Mouse (Mus musculus) limb, embryonic 13.5 days (tissue): ENCODE results near the gene Taz. TPM values are rescaled to one million over a fixed set of nuclear protein-coding genes. Genes with fewer than 3 reads are reported as not detected.

Source experiments
- ATAC-seq: fragments of 200-750 bp; cut with Nextera tagmentation; 2 replicates; pipeline ENCODE4 v1.8.0; 2017; ENCODE audit warnings: low read depth, moderate number of reproducible peaks, moderate TSS enrichment; ENCODE audit not compliant: low FRiP score
- H3K27ac ChIP-seq: fragments of 300-500 bp; sonication (generic); 2 replicates; pipeline ENCODE4 v1.5.1; 2015; ENCODE audit warnings: inconsistent platforms, mild to moderate bottlenecking, moderate library complexity
- H3K27me3 ChIP-seq: fragments of 300-500 bp; sonication (generic); 2 replicates; pipeline ENCODE4 v1.6.1; 2015; ENCODE audit warnings: mild to moderate bottlenecking, inconsistent platforms
- H3K36me3 ChIP-seq: fragments of 300-500 bp; sonication (generic); 2 replicates; pipeline ENCODE4 v1.6.1; 2015; ENCODE audit warnings: inconsistent platforms, mild to moderate bottlenecking, moderate library complexity
- H3K4me1 ChIP-seq: fragments of 300-500 bp; sonication (generic); 2 replicates; pipeline ENCODE4 v1.6.1; 2015; ENCODE audit warnings: inconsistent platforms
- H3K4me2 ChIP-seq: fragments of 300-500 bp; sonication (generic); replicated peaks from 2 replicates; pipeline ENCODE4 v1.6.1; 2015; ENCODE audit warnings: inconsistent platforms, mild to moderate bottlenecking, moderate library complexity
- H3K4me3 ChIP-seq: fragments of 300-500 bp; sonication (generic); 2 replicates; pipeline ENCODE4 v1.5.1; 2015; ENCODE audit warnings: moderate library complexity, mild to moderate bottlenecking, inconsistent platforms
- H3K9ac ChIP-seq: fragments of 300-500 bp; sonication (generic); 2 replicates; pipeline ENCODE4 v1.6.1; 2015; ENCODE audit warnings: mild to moderate bottlenecking, inconsistent platforms
- H3K9me3 ChIP-seq: fragments of 300-500 bp; sonication (generic); 2 replicates; pipeline ENCODE4 v1.6.1; 2016; ENCODE audit warnings: inconsistent platforms
- WGBS: fragments of 180-500 bp; shearing (Covaris S2); methylation state at CpG from one replicate; pipeline ENCODE4 v1.1.7; 2015; 5-methylcytosine and 5-hydroxymethylcytosine counted together
- polyA plus RNA-seq: library from polyadenylated mRNA; unstranded; fragments of >200 nt; fragmentation: Nextera tagmentation; extraction: Ambion mirVana; gene quantifications from 2 replicates; pipeline ENCODE4 v1.2.1, GENCODE M21; 2015

Taz gene
- 91.0 and 92.2 TPM in 2 replicates for polyA plus RNA-seq

- ATAC-seq: peak; percentile 94
- 17% methylated on average over 16 of the region's 16 CpGs for WGBS
Measured at GRCm38 (mm10) chrX:74281732-74282394, at the start of gene Taz, which contains the start of gene Dnase1l1. Gene Taz (plus strand): TSS chrX:74281912. Gene Dnase1l1 (minus strand): TSS chrX:74282337.

DNA sequence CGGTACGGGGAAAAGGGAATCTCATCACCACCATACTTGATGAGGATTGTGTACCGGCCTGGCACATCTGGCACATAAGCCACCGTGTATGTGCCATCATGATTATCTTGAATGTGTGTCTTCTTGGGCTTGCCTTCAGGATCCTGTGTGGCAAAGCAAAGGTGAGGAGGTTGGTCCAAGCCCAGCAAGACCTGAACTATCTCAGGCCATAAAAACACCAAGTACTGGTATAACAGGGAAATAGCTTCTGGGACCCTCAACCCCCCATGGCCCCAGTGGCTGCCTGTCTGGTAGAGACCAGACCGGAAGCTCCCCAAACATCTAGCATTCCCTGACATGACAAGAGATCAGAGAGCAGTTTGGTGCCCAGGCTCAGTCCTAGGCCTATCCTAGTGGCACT, 48.5 kb upstream of the Taz start:
- ATAC-seq: no peak
- Histone ChIP-seq H3K4me3 (no peak overlapping the region), H3K27me3 (no peaks in the 10 kb centered on the region), H3K4me1 (no peaks in the 10 kb centered on the region), H3K27ac (no peak overlapping the region), H3K9ac (no peak overlapping the region), H3K4me2 (no peak overlapping the region), H3K9me3 (no peaks in the 10 kb centered on the region), H3K36me3 (peaks cover 96% of the 10 kb centered on the region)
- 94% methylated on average over 5 of the region's 5 CpGs for WGBS

More at GRCm38 (mm10) chrX:74281732-74282394, at the start of gene Taz, which contains the start of gene Dnase1l1:
- Histone ChIP-seq H3K4me2 (peak within 1 kb of the TSS; percentile 76), H3K4me1 (peaks cover 13% of the 10 kb centered on the region), H3K9ac (peak within 1 kb of the TSS; percentile 79), H3K4me3 (peak within 1 kb of the TSS; percentile 62), H3K27ac (peak within 1 kb of the TSS; percentile 77), H3K27me3 (no peaks in the 10 kb centered on the region), H3K36me3 (no peaks in the 10 kb centered on the region), H3K9me3 (no peaks in the 10 kb centered on the region)

DNA sequence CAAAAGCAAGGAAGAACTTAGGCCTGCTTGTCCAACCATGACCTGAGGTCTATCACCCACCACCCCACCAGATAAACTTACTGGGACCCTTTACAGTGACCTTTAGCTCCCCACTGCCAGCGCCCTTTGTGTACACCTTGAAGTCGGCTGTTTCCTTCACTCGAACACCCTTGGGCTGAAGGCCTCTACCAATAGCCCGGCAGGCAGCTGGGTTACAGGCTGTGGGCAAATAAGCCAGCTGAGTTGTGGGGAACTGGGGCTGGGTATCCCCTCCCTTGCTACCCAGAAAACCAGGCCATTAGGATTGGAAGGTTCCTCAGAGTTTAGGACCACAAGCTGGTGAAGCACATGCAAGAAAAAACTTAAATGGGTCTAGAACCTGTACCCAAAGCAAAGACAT, 41.4 kb upstream of the Taz start:
- Histone ChIP-seq H3K9ac (no peak overlapping the region), H3K9me3 (no peaks in the 10 kb centered on the region), H3K36me3 (peaks cover 74% of the 10 kb centered on the region), H3K4me3 (no peak overlapping the region), H3K27me3 (no peaks in the 10 kb centered on the region), H3K4me1 (peaks cover 14% of the 10 kb centered on the region), H3K4me2 (no peak overlapping the region), H3K27ac (no peak overlapping the region)
- 96% methylated on average over 4 of the region's 4 CpGs for WGBS
- ATAC-seq: no peak

DNA sequence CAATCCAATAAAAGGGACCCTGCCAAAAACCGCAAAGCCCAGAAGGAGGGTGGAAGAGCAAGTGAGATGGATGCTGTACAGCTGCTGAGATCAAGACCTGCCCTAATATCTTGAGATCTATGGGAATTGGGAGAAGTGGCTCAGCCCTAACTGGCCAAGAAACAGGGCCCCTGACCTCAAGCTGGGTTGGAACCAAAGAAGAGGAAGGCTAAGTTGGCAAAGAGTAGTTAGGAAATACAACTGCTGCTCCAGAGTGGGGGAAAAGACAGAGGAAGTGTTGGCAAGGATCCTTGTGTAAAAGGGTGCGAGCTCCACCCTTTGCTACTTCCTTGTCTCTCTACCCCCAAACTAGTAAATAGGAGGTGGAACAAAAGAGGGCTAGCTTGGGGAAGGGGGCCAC, 38.3 kb upstream of the Taz start:
- H3K9ac ChIP-seq: peak overlapping the region; percentile 81; the same call in 1 of the 2 replicates
- peak overlapping the region; percentile 70 for H3K4me2 ChIP-seq
- no peak for ATAC-seq
- H3K27me3 ChIP-seq: no peaks in the 10 kb centered on the region
- H3K9me3 ChIP-seq: no peaks in the 10 kb centered on the region
- H3K4me1 ChIP-seq: peaks cover 14% of the 10 kb centered on the region
- H3K36me3 ChIP-seq: peaks cover 48% of the 10 kb centered on the region
- WGBS: 76% methylated on average over 2 of the region's 2 CpGs
- H3K4me3 ChIP-seq: peak overlapping the region; percentile 60
- H3K27ac ChIP-seq: no peak overlapping the region

- 59% methylated on average over 3 of the region's 3 CpGs for WGBS
- H3K27me3 ChIP-seq: no peaks in the 10 kb centered on the region
- H3K4me2 ChIP-seq: peak overlapping the region; percentile 70
- peak overlapping the region; percentile 60 for H3K4me3 ChIP-seq
- H3K9ac ChIP-seq: peak overlapping the region; percentile 81
- no peak for ATAC-seq
- peaks cover 43% of the 10 kb centered on the region for H3K36me3 ChIP-seq
- H3K27ac ChIP-seq: no peak overlapping the region
- peaks cover 14% of the 10 kb centered on the region for H3K4me1 ChIP-seq
- no peaks in the 10 kb centered on the region for H3K9me3 ChIP-seq
Measured at GRCm38 (mm10) chrX:74243807-74244206, 37.9 kb upstream of the Taz start.

DNA sequence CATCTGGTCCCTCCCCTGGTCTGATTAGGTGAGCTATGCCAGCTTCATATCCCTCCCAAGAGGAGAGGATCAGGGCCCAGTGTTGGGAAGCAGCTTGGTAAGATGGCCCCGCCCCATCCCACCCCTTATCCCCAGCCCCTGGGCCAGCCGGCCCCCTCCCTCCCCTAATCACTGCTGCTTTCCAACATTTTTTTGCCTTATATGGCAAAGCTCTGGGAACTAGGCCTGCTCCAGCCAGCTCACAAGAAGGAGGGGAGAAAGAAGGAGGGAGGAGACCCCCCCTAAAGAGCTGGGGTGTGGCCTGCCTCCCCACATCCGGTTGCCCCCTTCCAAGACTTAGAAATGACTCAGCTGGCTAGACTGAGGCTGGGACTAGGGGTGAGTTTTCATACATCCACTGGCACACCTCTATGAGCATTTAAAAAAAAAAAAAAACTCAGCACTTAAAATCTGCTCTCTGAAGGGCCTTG, 37.1 kb upstream of the Taz start:
- WGBS: 27% methylated on average over 3 of the region's 3 CpGs
- H3K27me3 ChIP-seq: no peaks in the 10 kb centered on the region
- peak; percentile 66 for ATAC-seq
- peak overlapping the region; percentile 81 for H3K9ac ChIP-seq
- peaks cover 18% of the 10 kb centered on the region for H3K4me1 ChIP-seq
- H3K4me3 ChIP-seq: peak overlapping the region; percentile 60
- peak overlapping the region; percentile 89; the same call in 1 of the 2 replicates for H3K27ac ChIP-seq
- H3K9me3 ChIP-seq: no peaks in the 10 kb centered on the region
- H3K4me2 ChIP-seq: peak overlapping the region; percentile 70
- H3K36me3 ChIP-seq: peaks cover 35% of the 10 kb centered on the region

DNA sequence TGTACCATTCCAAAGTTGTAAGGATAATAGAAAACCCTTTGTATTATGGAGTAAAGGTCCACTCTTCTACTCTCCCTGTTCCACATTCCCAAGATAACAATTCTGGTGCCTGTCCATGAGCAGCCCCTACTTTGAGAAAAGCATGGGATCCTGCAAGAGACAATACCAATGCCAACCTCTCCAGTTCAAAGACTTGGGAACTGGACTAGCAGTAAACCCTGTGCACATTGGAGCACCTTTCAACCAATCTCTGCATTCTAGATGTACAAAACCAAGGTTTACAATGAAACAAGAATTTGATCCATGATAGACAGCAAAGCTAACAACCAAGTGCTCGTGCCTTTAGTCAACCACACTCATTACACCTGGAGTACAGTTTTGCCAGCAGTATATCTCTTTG, 36.6 kb upstream of the Taz start:
- Histone ChIP-seq H3K4me3 (peak overlapping the region; percentile 60), H3K27ac (peak overlapping the region; percentile 89), H3K9ac (peak overlapping the region; percentile 81), H3K4me1 (peaks cover 18% of the 10 kb centered on the region), H3K27me3 (no peaks in the 10 kb centered on the region), H3K9me3 (no peaks in the 10 kb centered on the region), H3K4me2 (peak overlapping the region; percentile 70), H3K36me3 (peaks cover 30% of the 10 kb centered on the region)
- ATAC-seq: no peak
- WGBS: 43% methylated on average over 1 of the region's 1 CpGs

DNA sequence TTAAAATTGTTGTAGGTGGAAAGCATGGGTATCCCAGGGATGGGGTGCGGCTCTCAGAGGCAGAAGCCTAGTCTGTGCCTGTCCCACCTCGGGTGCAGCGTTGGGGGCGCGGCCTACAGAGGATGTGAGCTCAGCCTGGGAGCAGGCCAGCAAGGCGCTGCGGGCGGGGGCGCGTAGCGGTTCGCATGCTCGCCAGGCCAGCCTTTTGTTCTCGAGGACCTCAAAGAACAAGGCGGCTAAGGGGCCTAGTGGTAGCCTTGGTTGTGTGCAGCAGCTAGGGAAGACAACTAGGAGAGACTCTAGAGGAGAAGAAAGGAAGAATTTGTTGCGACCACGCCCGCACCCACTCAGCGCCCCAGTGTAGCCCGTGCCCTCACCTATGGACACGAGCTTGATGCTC, 36.0 kb upstream of the Taz start:
- Histone ChIP-seq H3K4me3 (peak overlapping the region; percentile 60), H3K4me1 (peaks cover 18% of the 10 kb centered on the region), H3K9ac (peak overlapping the region; percentile 81), H3K4me2 (peak overlapping the region; percentile 70), H3K9me3 (no peaks in the 10 kb centered on the region), H3K27me3 (no peaks in the 10 kb centered on the region), H3K36me3 (peaks cover 25% of the 10 kb centered on the region), H3K27ac (peak overlapping the region; percentile 89)
- whole genome bisulfite sequencing: 18% methylated on average over 21 of the region's 21 CpGs
- ATAC-seq: peak; percentile 20; the same call in 1 of the 2 replicates

- peak overlapping the region; percentile 70 for H3K4me2 ChIP-seq
Measured at GRCm38 (mm10) chrX:74246213-74246681, 35.5 kb upstream of the Taz start.

GRCm38 (mm10) chrX:74246693-74247092, 35.0 kb upstream of the Taz start:
- H3K4me1 ChIP-seq: peaks cover 18% of the 10 kb centered on the region
- H3K27ac ChIP-seq: peak overlapping the region; percentile 87
- WGBS: 12% methylated on average over 14 of the region's 15 CpGs
- peak overlapping the region; percentile 64 for H3K9ac ChIP-seq
- no peaks in the 10 kb centered on the region for H3K27me3 ChIP-seq
- no peaks in the 10 kb centered on the region for H3K9me3 ChIP-seq
- H3K36me3 ChIP-seq: peaks cover 15% of the 10 kb centered on the region
- H3K4me2 ChIP-seq: peak overlapping the region; percentile 61
- peak; percentile 17; the same call in 1 of the 2 replicates for ATAC-seq
- H3K4me3 ChIP-seq: peak overlapping the region; percentile 60

More at GRCm38 (mm10) chrX:74246213-74246681, 35.5 kb upstream of the Taz start:
- H3K9ac ChIP-seq: peak overlapping the region; percentile 81
- peaks cover 19% of the 10 kb centered on the region for H3K36me3 ChIP-seq
- peaks cover 18% of the 10 kb centered on the region for H3K4me1 ChIP-seq
- H3K27me3 ChIP-seq: no peaks in the 10 kb centered on the region
- no peaks in the 10 kb centered on the region for H3K9me3 ChIP-seq
- peak overlapping the region; percentile 89 for H3K27ac ChIP-seq
- 19% methylated on average over 32 of the region's 38 CpGs for WGBS
- peak; percentile 90 for ATAC-seq
- H3K4me3 ChIP-seq: peak overlapping the region; percentile 60

DNA sequence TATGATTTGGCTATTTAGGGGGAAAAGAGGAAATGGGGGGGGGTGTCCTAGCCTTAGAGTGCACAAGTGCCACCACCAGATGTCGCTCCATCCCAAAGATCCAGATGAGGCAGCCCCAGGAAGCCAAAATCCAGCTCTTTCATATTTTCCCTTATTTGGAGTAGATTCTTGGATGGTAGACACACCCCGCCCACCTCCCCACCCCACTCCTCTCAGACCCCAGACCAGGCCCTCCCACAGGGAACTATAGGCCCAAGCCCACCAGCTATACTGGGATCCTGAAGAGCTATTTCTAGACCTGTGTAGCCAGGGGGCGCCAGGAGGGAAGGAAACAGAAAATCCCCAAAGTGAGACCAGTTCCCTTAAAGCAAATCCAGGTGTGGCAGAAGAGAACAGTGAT, 33.1 kb upstream of the Taz start:
- Histone ChIP-seq H3K4me3 (peak overlapping the region; percentile 43; the same call in 1 of the 2 replicates), H3K27ac (peak overlapping the region; percentile 73), H3K27me3 (no peaks in the 10 kb centered on the region), H3K9me3 (no peaks in the 10 kb centered on the region), H3K9ac (no peak overlapping the region), H3K36me3 (no peaks in the 10 kb centered on the region), H3K4me2 (peak overlapping the region; percentile 64), H3K4me1 (peaks cover 8% of the 10 kb centered on the region)
- 10% methylated on average over 3 of the region's 3 CpGs for WGBS
- peak; percentile 48 for ATAC-seq

DNA sequence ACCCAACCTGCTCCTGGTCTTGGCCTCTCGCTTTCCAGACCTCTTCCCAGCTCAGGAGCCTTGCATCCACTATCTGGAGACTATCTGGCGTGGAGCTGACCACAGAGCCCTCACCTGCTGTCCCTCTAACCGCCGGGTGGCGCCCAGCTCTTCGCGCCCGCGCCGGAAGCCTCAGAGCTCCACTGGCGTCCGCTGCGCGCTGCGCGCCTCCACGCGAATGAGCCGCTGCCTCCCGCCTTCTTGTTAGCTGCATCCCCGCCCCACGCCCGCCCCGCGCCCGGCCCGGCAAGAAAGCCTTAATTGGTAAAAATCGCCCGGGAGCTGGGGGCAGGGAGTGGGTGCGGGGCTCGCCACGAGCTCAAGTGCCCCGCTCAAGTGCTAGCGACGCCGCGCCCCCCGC, 32.1 kb upstream of the Taz start, which contains the start of gene Flna:
Gene Flna, minus strand, starts transcription at position 206 of the 400 bp plus-strand sequence.
- ATAC-seq: no peak
- 17% methylated on average over 37 of the region's 38 CpGs for WGBS
- Histone ChIP-seq H3K27ac (peak within 1 kb of the TSS; percentile 73), H3K4me2 (peak within 1 kb of the TSS; percentile 64), H3K36me3 (no peaks in the 10 kb centered on the region), H3K27me3 (no peaks in the 10 kb centered on the region), H3K4me3 (peak within 1 kb of the TSS; percentile 43), H3K9me3 (no peaks in the 10 kb centered on the region), H3K9ac (peak within 1 kb of the TSS; percentile 67), H3K4me1 (0 out of 2 replicates have a peak, but pooled peaks cover 4% of the 10 kb centered on the region)
